Mouse (Mus musculus): Measurements from ENCODE around the gene Ptprs. TPM values are rescaled to one million over a fixed set of nuclear protein-coding genes. Genes with fewer than 3 reads are reported as not detected.

Gene Ptprs
- polyA plus RNA-seq, 1 experiment from 2014 or later = 58.1 TPM

- Histone ChIP-seq H3K4me2 (peak overlapping the region; percentile 19), H3K4me1 (ENCODE audit: control insufficient read depth, insufficient read depth, low read length) (peaks cover 27% of the 10 kb centered on the region), H3K27ac (ENCODE audit: low read depth, low read length) (peak overlapping the region; percentile 35; the same call in 1 of the 2 replicates), H3K4me3 (ENCODE audit: low read depth, low read length) (no peak overlapping the region), H3K9ac (ENCODE audit: low read depth, low read length) (no peak overlapping the region), H3K27me3 (ENCODE audit: control insufficient read depth, insufficient read depth, low read length) (no peaks in the 10 kb centered on the region), H3K36me3 (ENCODE audit: control insufficient read depth, insufficient read depth, low read length) (peaks cover 22% of the 10 kb centered on the region), H3K9me3 (replicated peaks; ENCODE audit: control insufficient read depth, low read length) (no peaks in the 10 kb centered on the region; the same call in 1 of the 2 replicates)
- ATAC-seq (replicated peaks; ENCODE audit: insufficient number of reproducible peaks, low FRiP score, low TSS enrichment) = 0 out of 2 replicates have a peak, but pooled peaks have one; percentile 33
- 24% methylated on average over 8 of the region's 8 CpGs for WGBS (ENCODE audit: insufficient replicate concordance)
These were observed 68.9 kb downstream of the Ptprs start for GRCm38 (mm10) chr17:56407379-56407778.

- H3K9me3 ChIP-seq (replicated peaks; ENCODE audit: control insufficient read depth, low read length) = no peaks in the 10 kb centered on the region; the same call in 1 of the 2 replicates
- peak overlapping the region; percentile 19; the same call in 1 of the 2 replicates for H3K4me2 ChIP-seq
- ATAC-seq (replicated peaks; ENCODE audit: insufficient number of reproducible peaks, low FRiP score, low TSS enrichment) = no peak
- WGBS (ENCODE audit: insufficient replicate concordance) = 46% methylated on average over 4 of the region's 4 CpGs
- H3K27me3 ChIP-seq (ENCODE audit: control insufficient read depth, insufficient read depth, low read length) = no peaks in the 10 kb centered on the region
- H3K4me1 ChIP-seq (ENCODE audit: control insufficient read depth, insufficient read depth, low read length) = peaks cover 27% of the 10 kb centered on the region
- H3K36me3 ChIP-seq (ENCODE audit: control insufficient read depth, insufficient read depth, low read length) = peaks cover 22% of the 10 kb centered on the region
- no peak overlapping the region for H3K4me3 ChIP-seq (ENCODE audit: low read depth, low read length)
- no peak overlapping the region; the same call in 1 of the 2 replicates for H3K27ac ChIP-seq (ENCODE audit: low read depth, low read length)
- no peak overlapping the region for H3K9ac ChIP-seq (ENCODE audit: low read depth, low read length)
These were observed 69.4 kb downstream of the Ptprs start for GRCm38 (mm10) chr17:56406878-56407277.

- Histone ChIP-seq H3K9me3 (replicated peaks; ENCODE audit: control insufficient read depth, low read length) (no peaks in the 10 kb centered on the region), H3K9ac (ENCODE audit: low read depth, low read length) (0 out of 2 replicates have a peak overlapping the region, but pooled peaks have one; percentile 10), H3K27me3 (ENCODE audit: control insufficient read depth, insufficient read depth, low read length) (no peaks in the 10 kb centered on the region), H3K36me3 (ENCODE audit: control insufficient read depth, insufficient read depth, low read length) (peaks cover 17% of the 10 kb centered on the region), H3K4me1 (ENCODE audit: control insufficient read depth, insufficient read depth, low read length) (peaks cover 27% of the 10 kb centered on the region), H3K27ac (ENCODE audit: low read depth, low read length) (no peak overlapping the region), H3K4me2 (no peak overlapping the region), H3K4me3 (ENCODE audit: low read depth, low read length) (no peak overlapping the region)
- WGBS (ENCODE audit: insufficient replicate concordance) = 80% methylated on average over 14 of the region's 14 CpGs
- no peak for ATAC-seq (replicated peaks; ENCODE audit: insufficient number of reproducible peaks, low FRiP score, low TSS enrichment)
These were observed 70.1 kb downstream of the Ptprs start for GRCm38 (mm10) chr17:56405856-56406840.

- Histone ChIP-seq H3K36me3 (ENCODE audit: control insufficient read depth, insufficient read depth, low read length) (peaks cover 19% of the 10 kb centered on the region), H3K9me3 (replicated peaks; ENCODE audit: control insufficient read depth, low read length) (no peaks in the 10 kb centered on the region), H3K27me3 (ENCODE audit: control insufficient read depth, insufficient read depth, low read length) (no peaks in the 10 kb centered on the region), H3K4me2 (no peak overlapping the region), H3K4me1 (ENCODE audit: control insufficient read depth, insufficient read depth, low read length) (peaks cover 27% of the 10 kb centered on the region), H3K27ac (ENCODE audit: low read depth, low read length) (no peak overlapping the region), H3K9ac (ENCODE audit: low read depth, low read length) (no peak overlapping the region), H3K4me3 (ENCODE audit: low read depth, low read length) (no peak overlapping the region)
- ATAC-seq (replicated peaks; ENCODE audit: insufficient number of reproducible peaks, low FRiP score, low TSS enrichment) = no peak
- WGBS (ENCODE audit: insufficient replicate concordance) = 89% methylated on average over 3 of the region's 3 CpGs
These were observed 70.9 kb downstream of the Ptprs start for GRCm38 (mm10) chr17:56405341-56405740.

GRCm38 (mm10) chr17:56401051-56401521 is 75.2 kb downstream of the Ptprs start:
- ATAC-seq (replicated peaks; ENCODE audit: insufficient number of reproducible peaks, low FRiP score, low TSS enrichment) = no peak

GRCm38 (mm10) chr17:56400221-56400620 is 76.1 kb downstream of the Ptprs start:
- Histone ChIP-seq H3K9ac (ENCODE audit: low read depth, low read length) (no peak overlapping the region), H3K4me3 (ENCODE audit: low read depth, low read length) (no peak overlapping the region), H3K4me2 (no peak overlapping the region), H3K27me3 (ENCODE audit: control insufficient read depth, insufficient read depth, low read length) (no peaks in the 10 kb centered on the region), H3K9me3 (replicated peaks; ENCODE audit: control insufficient read depth, low read length) (no peaks in the 10 kb centered on the region), H3K27ac (ENCODE audit: low read depth, low read length) (no peak overlapping the region), H3K36me3 (ENCODE audit: control insufficient read depth, insufficient read depth, low read length) (peaks cover 45% of the 10 kb centered on the region), H3K4me1 (ENCODE audit: control insufficient read depth, insufficient read depth, low read length) (no peaks in the 10 kb centered on the region)
- no peak for ATAC-seq (replicated peaks; ENCODE audit: insufficient number of reproducible peaks, low FRiP score, low TSS enrichment)
- 84% methylated on average over 3 of the region's 3 CpGs for WGBS (ENCODE audit: insufficient replicate concordance)

More at GRCm38 (mm10) chr17:56401051-56401521, 75.2 kb downstream of the Ptprs start:
- Histone ChIP-seq H3K9ac (ENCODE audit: low read depth, low read length) (no peak overlapping the region), H3K4me1 (ENCODE audit: control insufficient read depth, insufficient read depth, low read length) (no peaks in the 10 kb centered on the region), H3K36me3 (ENCODE audit: control insufficient read depth, insufficient read depth, low read length) (peaks cover 44% of the 10 kb centered on the region), H3K27me3 (ENCODE audit: control insufficient read depth, insufficient read depth, low read length) (no peaks in the 10 kb centered on the region), H3K4me2 (no peak overlapping the region), H3K27ac (ENCODE audit: low read depth, low read length) (no peak overlapping the region), H3K4me3 (ENCODE audit: low read depth, low read length) (no peak overlapping the region), H3K9me3 (replicated peaks; ENCODE audit: control insufficient read depth, low read length) (no peaks in the 10 kb centered on the region)
- WGBS (ENCODE audit: insufficient replicate concordance) = 94% methylated on average over 4 of the region's 4 CpGs

GRCm38 (mm10) chr17:56396051-56396450 is 80.2 kb downstream of the Ptprs start:
- H3K9me3 ChIP-seq (replicated peaks; ENCODE audit: control insufficient read depth, low read length) = no peaks in the 10 kb centered on the region
- no peaks in the 10 kb centered on the region for H3K27me3 ChIP-seq (ENCODE audit: control insufficient read depth, insufficient read depth, low read length)
- no peak overlapping the region for H3K9ac ChIP-seq (ENCODE audit: low read depth, low read length)
- no peaks in the 10 kb centered on the region for H3K4me1 ChIP-seq (ENCODE audit: control insufficient read depth, insufficient read depth, low read length)
- no peak overlapping the region for H3K27ac ChIP-seq (ENCODE audit: low read depth, low read length)
- ATAC-seq (replicated peaks; ENCODE audit: insufficient number of reproducible peaks, low FRiP score, low TSS enrichment) = no peak
- peaks cover 55% of the 10 kb centered on the region for H3K36me3 ChIP-seq (ENCODE audit: control insufficient read depth, insufficient read depth, low read length)
- no peak overlapping the region for H3K4me2 ChIP-seq
- H3K4me3 ChIP-seq (ENCODE audit: low read depth, low read length) = no peak overlapping the region
- 88% methylated on average over 6 of the region's 6 CpGs for WGBS (ENCODE audit: insufficient replicate concordance)

- no peak for ATAC-seq (replicated peaks; ENCODE audit: insufficient number of reproducible peaks, low FRiP score, low TSS enrichment)
- no peaks in the 10 kb centered on the region for H3K27me3 ChIP-seq (ENCODE audit: control insufficient read depth, insufficient read depth, low read length)
- no peak overlapping the region for H3K27ac ChIP-seq (ENCODE audit: low read depth, low read length)
- H3K4me1 ChIP-seq (ENCODE audit: control insufficient read depth, insufficient read depth, low read length) = no peaks in the 10 kb centered on the region
- H3K4me2 ChIP-seq = no peak overlapping the region
- 95% methylated on average over 10 of the region's 10 CpGs for WGBS (ENCODE audit: insufficient replicate concordance)
- H3K36me3 ChIP-seq (ENCODE audit: control insufficient read depth, insufficient read depth, low read length) = peaks cover 44% of the 10 kb centered on the region
- no peak overlapping the region for H3K4me3 ChIP-seq (ENCODE audit: low read depth, low read length)
- no peak overlapping the region for H3K9ac ChIP-seq (ENCODE audit: low read depth, low read length)
- no peaks in the 10 kb centered on the region for H3K9me3 ChIP-seq (replicated peaks; ENCODE audit: control insufficient read depth, low read length)
These were observed 82.4 kb downstream of the Ptprs start for GRCm38 (mm10) chr17:56393889-56394288.

Measured in heart, embryonic 11.5 days (tissue).